Mouse (Mus musculus): Measurements from ENCODE around the gene 4930503E14Rik.
"Not testable (repeated sequence)": the region's sequence is repeated elsewhere in the genome, so short reads cannot be mapped to it uniquely, and the experiment has no call there.

Gene 4930503E14Rik

DNA sequence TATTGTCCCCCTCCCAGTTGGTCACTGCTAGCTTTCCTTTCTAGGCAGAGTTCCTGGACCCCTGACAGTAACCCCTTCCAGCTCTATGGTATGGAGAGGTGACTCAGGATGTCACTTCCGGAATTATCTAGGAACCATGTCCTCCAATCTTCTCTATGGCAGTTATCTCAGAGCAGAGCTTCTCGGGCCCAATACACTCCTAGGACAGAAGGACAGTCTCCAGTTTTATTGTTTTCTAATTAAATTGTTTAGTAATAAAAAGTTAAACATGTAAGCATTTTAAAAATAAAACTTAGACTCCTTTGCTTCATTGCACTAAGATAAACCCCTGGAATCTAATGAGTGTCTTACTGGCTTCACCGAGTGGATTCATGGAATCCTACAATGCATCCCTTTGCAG lies at the start of gene 4930503E14Rik:
Gene 4930503E14Rik (minus strand): TSS at position 101 of the 400 bp plus-strand sequence.
- not testable (repeated sequence) for DNase-seq (ENCODE audit: low spot score)

- DNase-seq (ENCODE audit: low spot score) = no peak
These were observed 35.0 kb upstream of the 4930503E14Rik start for GRCm38 (mm10) chr14:44248039-44248438.

DNA sequence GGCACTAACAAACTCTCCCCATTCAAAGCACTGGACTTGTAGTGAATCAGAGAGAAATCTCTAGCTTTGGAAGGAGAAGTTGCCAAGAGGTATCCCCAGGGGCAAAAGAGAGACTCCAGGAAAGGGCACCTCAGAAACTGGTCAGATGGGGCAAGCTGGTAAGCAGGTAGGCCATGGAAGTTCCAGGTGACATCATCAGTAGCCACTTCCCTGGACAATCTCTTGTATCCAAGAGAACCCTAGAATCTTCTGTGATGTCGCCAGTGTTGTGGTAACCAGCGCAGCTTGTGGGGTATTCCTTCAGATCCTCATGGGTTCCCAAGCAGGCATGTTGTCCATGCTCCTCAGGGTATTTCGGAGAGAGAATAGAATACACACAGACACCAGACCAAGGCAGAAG lies 15.7 kb downstream of the 4930503E14Rik start, which contains the start of gene Gm8212:
Gene Gm8212 (plus strand): TSS at position 301 of the 400 bp plus-strand sequence.
- not testable (repeated sequence) for DNase-seq (ENCODE audit: low spot score)

- DNase-seq (ENCODE audit: low spot score) = not testable (repeated sequence)
These were observed 89.5 kb downstream of the 4930503E14Rik start, which contains the start of gene Gm3327 for GRCm38 (mm10) chr14:44123551-44123950. Gm3327 (plus strand) TSS chr14:44123851.
